Mouse (Mus musculus): ENCODE results near the gene Coq4.
"Not testable (repeated sequence)": the region's sequence is repeated elsewhere in the genome, so short reads cannot be mapped to it uniquely, and the experiment has no call there.

Coq4 gene

GRCm38 (mm10) chr2:29787104-29787917 lies at the start of gene Coq4:
Gene Coq4, plus strand, starts transcription at chr2:29787493.
- peak; percentile 70 for DNase-seq (ENCODE audit: low spot score)

GRCm38 (mm10) chr2:29738799-29739198 lies 48.5 kb upstream of the Coq4 start:
- no peak for DNase-seq (ENCODE audit: low spot score)

- no peak for DNase-seq (ENCODE audit: low spot score)
These were observed 47.9 kb upstream of the Coq4 start for GRCm38 (mm10) chr2:29739368-29739767.

- no peak for DNase-seq (ENCODE audit: low spot score)
These were observed 46.1 kb upstream of the Coq4 start for GRCm38 (mm10) chr2:29741207-29741606.

DNA sequence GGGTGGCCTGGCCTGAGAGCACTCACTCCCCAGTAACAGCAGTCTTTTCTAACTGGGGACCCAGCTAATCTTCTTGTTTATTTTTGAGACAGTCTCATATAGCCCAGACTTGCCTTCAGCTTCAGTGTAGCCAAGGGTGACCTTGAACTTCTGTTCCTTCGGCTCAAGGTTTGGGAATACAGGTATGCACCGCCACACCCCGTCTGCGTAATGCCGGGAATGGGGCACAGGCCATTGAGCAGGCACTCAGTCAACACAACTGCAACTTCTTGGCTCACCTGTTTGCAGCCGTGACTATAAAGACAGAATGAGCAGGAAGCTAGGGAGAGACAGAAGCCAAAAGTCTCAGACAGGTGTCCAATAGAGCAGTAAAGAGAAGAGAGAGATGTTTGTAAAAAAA lies 43.0 kb upstream of the Coq4 start:
- no peak for DNase-seq (ENCODE audit: low spot score)

- DNase-seq (ENCODE audit: low spot score), result no peak
These were observed 40.0 kb upstream of the Coq4 start for GRCm38 (mm10) chr2:29747188-29747782.

DNA sequence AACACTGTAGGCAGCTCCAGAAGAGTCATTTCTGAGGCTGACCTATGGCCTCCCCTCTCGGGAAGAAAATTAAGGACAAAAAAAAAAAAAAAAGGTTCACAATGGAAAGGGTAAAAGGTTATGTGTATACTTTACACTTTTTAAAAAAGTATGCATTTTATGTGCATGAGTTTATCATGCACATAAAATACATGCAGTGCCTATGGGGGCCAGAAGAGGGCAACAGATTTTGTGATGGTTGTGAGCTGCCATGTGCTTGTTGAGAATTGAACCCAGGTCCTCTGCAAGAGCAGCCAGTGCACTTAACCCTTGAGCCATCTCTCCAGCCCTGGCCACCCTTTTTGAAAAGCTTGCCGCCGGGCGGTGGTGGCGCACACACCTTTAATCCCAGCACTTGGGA lies 39.4 kb upstream of the Coq4 start:
- no peak for DNase-seq (ENCODE audit: low spot score)

GRCm38 (mm10) chr2:29748499-29748898 lies 38.8 kb upstream of the Coq4 start:
- DNase-seq (ENCODE audit: low spot score), result no peak

GRCm38 (mm10) chr2:29751497-29751896 lies 35.8 kb upstream of the Coq4 start, which contains the start of gene Gm13420:
Gene Gm13420, minus strand, starts transcription at chr2:29751685.
- DNase-seq (ENCODE audit: low spot score), result no peak

- no peak for DNase-seq (ENCODE audit: low spot score)
These were observed 34.9 kb upstream of the Coq4 start for GRCm38 (mm10) chr2:29752397-29752796.

DNA sequence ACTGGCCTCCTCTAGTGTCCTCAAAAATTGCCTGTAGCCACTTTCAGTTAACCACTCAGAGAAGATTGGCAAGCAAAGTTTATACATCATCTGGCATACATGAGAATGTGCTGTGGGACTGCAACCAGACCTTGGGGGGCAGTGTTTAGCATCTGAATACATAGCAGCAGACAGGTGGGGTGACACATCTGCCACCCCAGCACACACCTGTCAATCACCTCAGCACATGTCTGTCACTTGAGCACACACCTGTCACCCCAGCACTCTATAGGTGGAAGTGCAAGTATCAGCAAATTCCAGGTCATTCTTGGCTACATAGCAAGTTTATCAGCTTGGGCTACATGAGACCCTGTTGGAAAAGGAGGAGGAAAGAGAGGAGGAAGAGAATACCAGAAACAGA lies 31.6 kb upstream of the Coq4 start:
- no peak for DNase-seq (ENCODE audit: low spot score)

- DNase-seq (ENCODE audit: low spot score), result peak; percentile 46
These were observed 22.5 kb upstream of the Coq4 start for GRCm38 (mm10) chr2:29764831-29765230.

DNA sequence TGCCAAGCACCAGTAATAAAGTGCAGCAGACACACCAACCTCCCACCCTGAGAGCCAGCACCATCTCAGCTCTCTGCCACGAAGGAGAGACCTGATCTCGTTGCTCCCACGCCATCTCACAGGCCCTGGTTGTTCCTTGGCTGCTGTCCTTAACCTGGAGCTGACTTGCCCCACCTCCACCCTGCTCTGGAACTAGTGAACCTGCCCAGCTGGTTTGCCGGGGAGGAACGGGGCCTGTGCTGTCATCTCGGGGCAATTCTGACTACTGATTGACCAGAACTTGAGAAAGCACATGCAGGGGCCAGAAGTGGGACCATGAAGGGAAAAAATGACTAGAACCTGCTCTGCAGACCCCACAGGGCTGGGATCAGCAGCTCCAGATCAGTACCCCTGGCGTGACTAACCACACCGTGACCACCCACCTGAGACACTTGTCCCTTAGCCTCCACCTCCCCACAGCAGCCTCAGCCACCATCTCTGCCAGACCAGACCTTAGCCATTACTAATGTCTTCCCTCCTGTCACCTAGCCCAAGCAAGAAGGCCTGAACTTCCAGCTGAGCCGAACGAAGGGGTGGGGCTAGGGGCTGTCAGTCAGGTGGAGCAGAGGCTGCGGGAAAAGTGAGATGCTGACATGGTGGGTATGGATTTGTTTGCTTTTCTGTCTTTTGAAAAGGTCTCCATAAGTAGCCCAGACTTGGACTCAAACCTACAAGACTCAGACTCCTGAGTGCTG lies 19.1 kb upstream of the Coq4 start:
- DNase-seq (ENCODE audit: low spot score), result no peak

DNA sequence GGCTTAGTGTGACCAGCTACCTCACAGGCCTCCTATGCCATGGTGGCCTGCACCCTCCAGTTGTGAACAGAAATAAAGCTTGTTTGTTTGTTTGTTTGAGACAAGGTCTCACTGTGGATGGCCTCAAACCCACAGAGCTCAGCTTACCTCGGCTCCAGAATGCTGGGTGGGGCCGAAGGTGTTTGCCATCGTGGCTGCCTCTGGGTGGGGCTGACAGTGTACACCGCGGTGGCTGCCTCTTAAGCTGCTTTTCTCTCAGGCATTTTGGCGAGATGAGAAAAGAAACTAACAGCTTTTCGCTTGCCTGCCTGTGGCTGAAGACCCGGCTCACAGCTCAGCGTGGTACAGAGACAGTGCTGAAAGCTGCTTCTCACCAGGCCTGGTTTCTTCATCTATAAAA lies 18.4 kb upstream of the Coq4 start:
- no peak for DNase-seq (ENCODE audit: low spot score)

DNA sequence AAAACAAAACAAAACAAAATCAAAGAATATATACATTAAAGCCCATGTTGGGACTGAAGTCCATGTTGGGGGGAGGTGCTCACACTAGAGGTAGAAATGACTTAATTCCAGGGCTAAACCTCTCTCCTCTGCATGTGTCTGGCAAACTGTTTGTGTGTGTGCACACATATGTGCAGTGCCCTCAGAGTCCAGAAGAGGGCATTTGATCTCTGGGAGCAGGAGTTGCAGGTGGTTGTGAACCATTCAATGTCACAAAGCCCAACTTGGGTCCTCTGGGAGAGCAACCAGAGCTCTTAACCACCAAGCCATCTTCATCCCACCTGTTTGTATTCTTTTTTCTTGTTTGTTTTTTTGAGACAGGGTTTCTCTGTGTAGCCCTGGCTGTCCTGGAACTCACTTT lies 17.1 kb upstream of the Coq4 start:
- DNase-seq (ENCODE audit: low spot score), result no peak

DNA sequence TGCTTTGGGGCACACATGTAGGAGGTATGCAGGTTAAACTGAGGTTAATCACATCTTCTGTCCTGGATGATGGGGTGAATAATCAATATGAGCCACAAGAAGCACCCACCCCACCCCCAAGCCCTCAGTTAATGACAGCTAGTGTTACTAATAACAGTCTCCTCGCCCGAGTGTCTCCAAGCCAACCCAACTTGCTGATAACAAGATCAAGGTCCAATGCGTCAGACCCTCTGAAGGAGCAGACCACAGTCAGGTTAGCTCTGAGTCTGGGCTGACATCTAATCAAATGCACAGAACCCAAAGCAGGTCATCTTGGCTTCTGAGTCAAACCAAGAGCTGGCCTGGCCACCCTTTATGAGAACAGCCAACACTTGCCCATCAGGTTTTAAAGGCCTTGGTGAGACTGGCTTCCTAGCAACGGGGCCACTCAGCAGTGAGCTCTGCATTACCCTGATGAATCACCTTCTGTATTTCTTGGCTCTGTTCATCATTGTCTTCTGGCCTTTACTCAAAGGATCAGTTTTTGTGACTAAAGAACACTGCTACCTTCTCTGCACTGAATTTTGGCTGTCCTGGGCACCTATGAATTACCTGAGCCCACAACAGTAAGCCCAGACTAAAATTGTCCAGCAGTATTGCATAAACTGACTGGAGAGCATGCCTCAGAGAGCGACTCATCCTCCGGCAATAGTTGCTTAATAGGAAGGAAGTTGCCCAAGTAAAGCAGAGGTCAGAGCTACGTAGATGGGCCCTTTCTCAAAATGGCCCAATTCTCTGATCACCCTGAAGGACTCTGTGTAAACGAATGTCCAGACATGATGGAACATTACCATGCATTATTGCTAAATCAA lies 15.5 kb upstream of the Coq4 start:
- no peak for DNase-seq (ENCODE audit: low spot score)

- no peak for DNase-seq (ENCODE audit: low spot score)
These were observed 14.0 kb upstream of the Coq4 start for GRCm38 (mm10) chr2:29773323-29773722.

- not testable (repeated sequence) for DNase-seq (ENCODE audit: low spot score)
These were observed 6.0 kb upstream of the Coq4 start for GRCm38 (mm10) chr2:29781256-29781655.

DNA sequence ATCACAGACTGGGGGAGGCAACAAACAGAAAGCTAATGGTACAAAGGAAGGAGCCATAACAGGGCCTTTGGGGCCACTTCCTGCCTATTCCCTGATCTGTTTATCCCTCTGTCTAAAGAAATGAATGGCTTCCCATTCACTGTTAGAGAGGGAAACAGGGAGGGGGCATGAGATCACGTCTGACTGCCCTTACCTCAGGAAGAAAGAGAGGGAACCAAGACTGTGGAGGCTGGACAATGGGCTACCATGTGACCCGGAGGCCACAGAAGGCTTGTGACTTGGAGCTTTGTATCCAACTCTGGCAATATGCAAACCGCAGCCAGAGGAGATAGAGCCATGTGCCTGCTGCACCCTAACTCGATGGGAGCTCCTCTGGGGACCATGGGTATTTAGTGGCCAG lies 3.0 kb upstream of the Coq4 start:
- DNase-seq (ENCODE audit: low spot score), result no peak

- peak; percentile 53 for DNase-seq (ENCODE audit: low spot score)
These were observed 816 bp downstream of the Coq4 start, which contains the start of gene Trub2 for GRCm38 (mm10) chr2:29787937-29788681. Gene Trub2, minus strand, starts transcription at chr2:29788502.

DNA sequence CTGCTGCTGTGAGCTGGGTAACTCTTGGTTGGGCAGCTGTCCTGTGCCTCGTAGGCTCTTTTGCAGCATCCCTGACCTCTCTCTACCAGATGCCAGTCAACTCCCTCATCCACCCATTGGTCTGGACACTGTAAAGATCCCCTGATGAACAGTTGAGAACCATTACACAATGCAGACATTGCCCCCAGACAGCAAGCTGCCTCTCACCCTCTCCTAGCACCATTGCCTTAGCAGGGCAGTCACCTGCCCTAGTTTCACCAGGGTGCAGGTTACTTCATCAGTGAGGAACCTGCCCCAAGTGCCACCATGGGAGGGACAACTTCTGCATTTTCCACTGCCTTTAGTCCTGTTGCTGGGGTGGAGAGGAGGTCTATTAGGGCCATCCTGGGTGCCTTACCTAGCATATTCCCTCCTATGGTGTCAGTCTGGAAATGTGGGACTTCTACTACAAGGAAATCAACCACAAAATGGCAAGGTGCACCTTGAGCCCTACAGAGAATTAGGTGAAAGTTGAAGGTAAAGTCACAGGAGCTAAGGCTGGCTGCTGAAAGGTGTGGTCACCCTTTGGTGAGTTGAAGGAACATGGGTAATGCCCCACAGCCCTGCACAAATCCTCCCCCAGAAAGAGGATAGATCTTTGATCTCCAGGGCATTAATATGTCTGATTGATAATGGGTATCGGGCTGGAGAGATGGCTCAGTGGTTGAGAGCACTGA lies 5.6 kb downstream of the Coq4 start:
- no peak for DNase-seq (ENCODE audit: low spot score)
